Mouse (Mus musculus) mouse trophoblast stem cell (cell line): ENCODE data around the gene Tmprss6.

Experiments
- in situ Hi-C, 2 experiments: fragments of 300-500 bp; cut with MseI, MboI; formaldehyde crosslinking; loops; 2 replicates in 1 of 2; 3 replicates in 1 of 2; pipeline ENCODE4 v1.15.1; 2025

Tmprss6 gene

GRCm38 (mm10) chr15:78447746-78448535 is 20.5 kb downstream of the Tmprss6 start:
- in situ Hi-C loops: loop anchor here (5.0 kb wide), 1 partner anchor 84 kb away; the partner anchor contains the start of gene C1qtnf6 (in 2 of the 2)

GRCm38 (mm10) chr15:78447121-78447520 is 21.3 kb downstream of the Tmprss6 start:
- in situ Hi-C loops: loop anchor here (5.0 kb wide), 1 partner anchor 85 kb away; the partner anchor contains the start of gene C1qtnf6 (in 2 of the 2)

GRCm38 (mm10) chr15:78443857-78444256 is 24.6 kb downstream of the Tmprss6 start:
- in situ Hi-C loops: no loop called here

- in situ Hi-C loops: no loop called here
These were observed 26.2 kb downstream of the Tmprss6 start for GRCm38 (mm10) chr15:78442231-78442630.

GRCm38 (mm10) chr15:78438973-78439372 is 29.5 kb downstream of the Tmprss6 start:
- in situ Hi-C loops: no loop called here

- in situ Hi-C loops: no loop called here
These were observed 29.9 kb downstream of the Tmprss6 start for GRCm38 (mm10) chr15:78438505-78438904.

GRCm38 (mm10) chr15:78438018-78438394 is 30.4 kb downstream of the Tmprss6 start:
- in situ Hi-C loops: no loop called here

GRCm38 (mm10) chr15:78437237-78438017 is 31.0 kb downstream of the Tmprss6 start:
- in situ Hi-C loops: no loop called here

- in situ Hi-C loops: no loop called here
These were observed 31.8 kb downstream of the Tmprss6 start for GRCm38 (mm10) chr15:78436380-78437192.

GRCm38 (mm10) chr15:78435681-78436080 is 32.8 kb downstream of the Tmprss6 start:
- in situ Hi-C loops: no loop called here

- in situ Hi-C loops: no loop called here
These were observed 33.4 kb downstream of the Tmprss6 start for GRCm38 (mm10) chr15:78434896-78435520.

- in situ Hi-C loops: no loop called here
These were observed 36.8 kb downstream of the Tmprss6 start for GRCm38 (mm10) chr15:78431541-78432121.

- in situ Hi-C loops: no loop called here
These were observed 37.6 kb downstream of the Tmprss6 start for GRCm38 (mm10) chr15:78430874-78431273.

GRCm38 (mm10) chr15:78429871-78430622 is 38.4 kb downstream of the Tmprss6 start:
- in situ Hi-C loops: loop anchor here in 1 of 2 experiments (10.0 kb wide), 1 partner anchor 75 kb away; no protein-coding TSS in a partner anchor

- in situ Hi-C loops: loop anchor here in 1 of 2 experiments (10.0 kb wide), 1 partner anchor 74 kb away; no protein-coding TSS in a partner anchor
These were observed 39.3 kb downstream of the Tmprss6 start for GRCm38 (mm10) chr15:78429139-78429459.

GRCm38 (mm10) chr15:78428391-78429138 is 39.9 kb downstream of the Tmprss6 start, which contains the start of gene Kctd17:
Gene Kctd17, plus strand, starts transcription at chr15:78428564.
- in situ Hi-C loops: loop anchor here in 1 of 2 experiments (10.0 kb wide), 1 partner anchor 74 kb away; no protein-coding TSS in a partner anchor

- in situ Hi-C loops: loop anchor here in 1 of 2 experiments (10.0 kb wide), 1 partner anchor 70 kb away; no protein-coding TSS in a partner anchor
These were observed 43.2 kb downstream of the Tmprss6 start for GRCm38 (mm10) chr15:78425230-78425629.

GRCm38 (mm10) chr15:78424507-78424906 is 43.9 kb downstream of the Tmprss6 start:
- in situ Hi-C loops: loop anchor here (5.0 to 10.0 kb wide), 2 partner anchors 70 to 72 kb away; no protein-coding TSS in a partner anchor
